Mouse (Mus musculus): ENCODE results near the gene Olfr427.
"Not testable (repeated sequence)": the region's sequence is repeated elsewhere in the genome, so short reads cannot be mapped to it uniquely, and the experiment has no call there.

The Olfr427 gene

GRCm38 (mm10) chr1:174096591-174096990 is at the start of gene Olfr427:
Gene Olfr427, plus strand, starts transcription at chr1:174096891.
- DNase-seq (ENCODE audit: low spot score in 2 of 2), result no peak

DNA sequence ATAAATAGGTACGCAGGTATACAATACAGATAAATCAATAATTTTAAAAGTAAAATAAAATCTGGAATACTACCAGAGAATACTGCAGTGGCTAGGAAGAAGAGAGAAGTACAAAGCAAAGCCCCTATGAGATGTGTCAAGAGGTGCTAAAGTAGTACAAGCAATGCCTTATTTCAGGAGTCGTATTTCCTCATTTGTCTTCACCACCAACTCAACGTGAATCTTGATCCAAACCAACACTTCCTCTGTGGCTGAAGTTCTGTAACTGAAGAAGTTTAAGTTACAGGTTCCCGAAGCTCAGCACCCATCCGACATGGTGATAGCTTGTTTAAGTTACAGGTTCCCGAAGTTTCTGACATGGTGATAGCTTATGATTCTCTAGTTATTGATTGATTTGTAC is 48.5 kb upstream of the Olfr427 start:
- DNase-seq (ENCODE audit: low spot score in 2 of 2), result not testable (repeated sequence)

GRCm38 (mm10) chr1:174048893-174049292 is 47.8 kb upstream of the Olfr427 start, which contains the start of gene Olfr432:
Gene Olfr432, plus strand, starts transcription at chr1:174049205.
- DNase-seq (ENCODE audit: low spot score in 2 of 2), result no peak

- not testable (repeated sequence) for DNase-seq (ENCODE audit: low spot score in 2 of 2)
Measured at GRCm38 (mm10) chr1:174049357-174049756, 47.3 kb upstream of the Olfr427 start.

- DNase-seq (ENCODE audit: low spot score in 2 of 2), result no peak
Measured at GRCm38 (mm10) chr1:174050532-174050931, 46.2 kb upstream of the Olfr427 start.

GRCm38 (mm10) chr1:174051515-174051914 is 45.2 kb upstream of the Olfr427 start:
- DNase-seq (ENCODE audit: low spot score in 2 of 2), result no peak

- no peak for DNase-seq (ENCODE audit: low spot score in 2 of 2)
Measured at GRCm38 (mm10) chr1:174051931-174052536, 44.7 kb upstream of the Olfr427 start.

- no peak for DNase-seq (ENCODE audit: low spot score in 2 of 2)
Measured at GRCm38 (mm10) chr1:174052981-174053380, 43.7 kb upstream of the Olfr427 start.

DNA sequence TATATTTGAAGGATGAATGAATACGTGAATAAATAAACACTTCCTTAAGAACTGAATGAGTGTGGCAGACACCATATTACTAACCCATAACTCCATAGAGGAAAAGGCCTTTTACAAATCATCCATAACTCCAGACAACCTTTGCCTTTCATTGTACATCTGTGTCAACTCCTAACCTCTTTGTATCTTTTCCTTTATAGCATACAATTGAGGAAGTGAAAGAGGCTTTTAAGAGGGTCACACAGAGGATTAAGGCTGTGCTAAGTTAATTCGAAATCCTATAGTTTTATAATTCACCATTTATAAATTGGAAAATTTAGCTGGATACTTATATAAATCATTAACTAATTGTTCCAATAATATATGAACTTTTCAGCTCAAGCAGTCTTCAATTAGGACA is 41.4 kb upstream of the Olfr427 start:
- DNase-seq (ENCODE audit: low spot score in 2 of 2), result no peak

DNA sequence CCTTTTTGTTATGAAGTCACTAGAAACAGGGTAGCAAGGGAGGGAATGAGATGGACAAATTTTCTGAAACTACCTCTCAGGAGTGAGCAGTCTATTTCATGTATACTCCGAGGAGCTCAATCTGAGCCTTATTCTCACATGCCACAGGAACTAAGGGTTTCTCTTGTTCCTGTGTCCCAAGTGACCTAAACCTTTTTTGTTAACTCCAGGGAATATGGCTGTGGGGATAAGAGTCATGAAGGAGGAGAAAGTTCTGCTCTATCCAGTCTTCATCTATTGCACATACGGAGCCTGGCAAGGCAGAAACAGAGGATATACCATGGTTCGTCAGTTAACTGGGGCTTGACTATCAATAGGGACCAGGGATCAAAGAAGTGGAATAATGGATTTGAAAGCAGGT is 30.4 kb upstream of the Olfr427 start, which contains the start of gene Olfr430:
TSS of gene Olfr430 (plus strand) at position 301 of the 400 bp plus-strand sequence.
- no peak for DNase-seq (ENCODE audit: low spot score in 2 of 2)

DNA sequence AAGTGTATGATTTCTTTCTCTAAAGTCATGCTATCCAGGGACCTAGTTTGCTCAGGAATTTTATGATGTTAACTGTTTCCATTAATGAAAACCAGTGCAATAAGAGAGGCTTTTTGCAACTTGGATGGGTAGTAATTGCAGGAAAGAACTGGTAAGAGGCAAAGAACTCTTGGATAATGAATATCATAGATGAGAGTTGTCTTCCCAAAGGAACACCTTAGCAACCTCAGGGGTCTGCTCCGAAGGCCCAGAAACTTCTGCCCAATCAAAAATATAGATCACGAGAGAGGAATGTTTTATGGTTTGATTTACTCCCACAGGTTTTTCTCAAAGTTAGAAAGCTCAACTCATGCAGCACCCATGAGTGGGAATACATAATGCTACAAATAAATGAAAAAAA is 12.7 kb upstream of the Olfr427 start, which contains the start of gene Olfr429:
TSS of gene Olfr429 (plus strand) at position 301 of the 400 bp plus-strand sequence.
- DNase-seq (ENCODE audit: low spot score in 2 of 2), result no peak

GRCm38 (mm10) chr1:174103735-174104134 is 7.0 kb downstream of the Olfr427 start:
- DNase-seq (ENCODE audit: low spot score in 2 of 2), result no peak

DNA sequence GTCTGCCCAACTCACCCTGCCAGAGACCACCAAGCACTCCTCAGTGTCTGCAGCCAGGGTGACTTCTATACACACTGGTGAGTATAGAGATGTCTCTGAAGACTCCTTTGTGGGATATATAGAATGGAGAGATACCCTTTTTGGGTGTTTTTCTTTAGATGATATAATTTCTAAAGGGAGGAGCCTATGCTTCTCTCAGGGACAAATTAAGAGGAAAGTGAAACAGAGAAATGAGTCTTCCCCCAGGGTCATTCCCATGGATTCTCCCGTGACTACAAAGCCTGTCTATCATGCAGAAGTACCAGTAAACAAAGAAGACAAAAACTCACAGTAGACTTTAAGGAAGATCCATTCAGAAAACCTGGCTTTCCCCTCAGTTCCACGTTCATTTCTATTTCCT is 24.4 kb downstream of the Olfr427 start, which contains the start of gene Olfr231:
TSS of gene Olfr231 (minus strand) at position 101 of the 400 bp plus-strand sequence.
- no peak for DNase-seq (ENCODE audit: low spot score in 2 of 2)

GRCm38 (mm10) chr1:174131217-174131616 is 34.5 kb downstream of the Olfr427 start, which contains the start of gene Olfr424:
Gene Olfr424, plus strand, starts transcription at chr1:174131517.
- DNase-seq (ENCODE audit: low spot score in 2 of 2), result no peak

DNA sequence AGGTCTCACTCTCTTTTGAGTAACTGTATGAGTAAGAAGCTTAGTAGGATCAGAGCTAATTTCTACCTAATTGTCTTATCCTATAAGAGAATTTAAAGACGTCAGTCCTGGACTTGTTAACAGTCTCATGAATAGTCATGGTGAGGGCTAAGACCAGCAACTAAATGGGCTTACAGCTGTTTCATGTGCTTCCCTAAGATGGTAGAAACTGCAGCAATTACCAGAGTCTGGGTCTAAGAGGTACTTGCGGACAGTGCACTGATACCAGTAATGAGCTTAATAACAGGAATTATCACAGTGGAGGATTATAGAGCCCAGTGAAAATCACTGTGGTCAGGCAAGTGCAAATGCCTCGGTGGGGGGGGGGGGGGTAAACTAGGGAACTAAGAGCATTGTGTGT is 35.3 kb downstream of the Olfr427 start:
- no peak for DNase-seq (ENCODE audit: low spot score in 2 of 2)

GRCm38 (mm10) chr1:174141384-174141783 is 44.7 kb downstream of the Olfr427 start:
- DNase-seq (ENCODE audit: low spot score in 2 of 2), result no peak

DNA sequence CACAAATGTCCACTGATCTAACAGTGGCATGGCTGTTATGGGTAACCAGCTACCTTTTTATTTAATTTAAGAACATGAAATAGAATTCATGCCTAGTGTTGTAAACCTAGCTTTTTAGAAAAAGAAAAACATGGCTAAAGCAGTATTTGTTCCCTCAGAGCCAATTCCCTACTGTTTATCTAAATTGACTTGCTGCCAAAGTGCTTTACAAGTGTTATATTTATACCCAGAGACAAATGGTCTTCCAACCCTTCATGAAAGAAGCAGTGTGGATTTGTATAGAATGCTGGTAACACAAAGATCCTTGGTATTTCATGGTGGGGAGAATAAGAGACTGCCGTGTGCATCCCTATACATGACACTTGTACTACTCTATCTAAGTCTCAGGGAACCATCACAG is 50.0 kb downstream of the Olfr427 start:
- no peak for DNase-seq (ENCODE audit: low spot score in 2 of 2)

- no peak for DNase-seq (ENCODE audit: low spot score in 2 of 2)
Measured at GRCm38 (mm10) chr1:174149289-174149688, 52.6 kb downstream of the Olfr427 start.

All from natural killer cell, adult 2 months (primary cell).